Mouse (Mus musculus): Measurements from ENCODE around the gene Rbbp7.
"Not testable (repeated sequence)": the region's sequence is repeated elsewhere in the genome, so short reads cannot be mapped to it uniquely, and the experiment has no call there.

Rbbp7 gene

GRCm38 (mm10) chrX:162760115-162760942 lies at the start of gene Rbbp7:
Gene Rbbp7, plus strand, starts transcription at chrX:162760402.
- in situ Hi-C loops (cut with MboI, MseI), result no loop called here

- in situ Hi-C loops (cut with MboI, MseI), result no loop called here
Observed at GRCm38 (mm10) chrX:162717837-162718236, 42.4 kb upstream of the Rbbp7 start.

GRCm38 (mm10) chrX:162719615-162720014 lies 40.6 kb upstream of the Rbbp7 start:
- in situ Hi-C loops (cut with MboI, MseI), result no loop called here

- in situ Hi-C loops (cut with MboI, MseI), result no loop called here
Observed at GRCm38 (mm10) chrX:162727367-162727777, 32.8 kb upstream of the Rbbp7 start.

GRCm38 (mm10) chrX:162727795-162728194 lies 32.4 kb upstream of the Rbbp7 start:
- in situ Hi-C loops (cut with MboI, MseI), result no loop called here

GRCm38 (mm10) chrX:162728228-162728627 lies 32.0 kb upstream of the Rbbp7 start:
- in situ Hi-C loops (cut with MboI, MseI), result no loop called here

GRCm38 (mm10) chrX:162730031-162730430 lies 30.2 kb upstream of the Rbbp7 start:
- in situ Hi-C loops (cut with MboI, MseI), result no loop called here

- in situ Hi-C loops (cut with MboI, MseI), result no loop called here
Observed at GRCm38 (mm10) chrX:162734997-162735929, 24.9 kb upstream of the Rbbp7 start.

GRCm38 (mm10) chrX:162736140-162736659 lies 24.0 kb upstream of the Rbbp7 start:
- in situ Hi-C loops (cut with MboI, MseI), result no loop called here

- in situ Hi-C loops (cut with MboI, MseI), result no loop called here
Observed at GRCm38 (mm10) chrX:162748696-162749420, 11.3 kb upstream of the Rbbp7 start.

GRCm38 (mm10) chrX:162752418-162752817 lies 7.8 kb upstream of the Rbbp7 start:
- in situ Hi-C loops (cut with MboI, MseI), result no loop called here

GRCm38 (mm10) chrX:162754314-162754713 lies 5.9 kb upstream of the Rbbp7 start:
- in situ Hi-C loops (cut with MboI, MseI), result no loop called here

GRCm38 (mm10) chrX:162756058-162756457 lies 4.1 kb upstream of the Rbbp7 start:
- in situ Hi-C loops (cut with MboI, MseI), result no loop called here

GRCm38 (mm10) chrX:162759251-162760114 lies 719 bp upstream of the Rbbp7 start:
- in situ Hi-C loops (cut with MboI, MseI), result no loop called here

- in situ Hi-C loops (cut with MboI, MseI), result no loop called here
Observed at GRCm38 (mm10) chrX:162760958-162761515, 835 bp downstream of the Rbbp7 start.

- in situ Hi-C loops (cut with MboI, MseI), result no loop called here
Observed at GRCm38 (mm10) chrX:162761716-162762395, 1.7 kb downstream of the Rbbp7 start.

- in situ Hi-C loops (cut with MboI, MseI), result no loop called here
Observed at GRCm38 (mm10) chrX:162770726-162771125, 10.5 kb downstream of the Rbbp7 start.

GRCm38 (mm10) chrX:162788372-162788771 lies 28.2 kb downstream of the Rbbp7 start:
- in situ Hi-C loops (cut with MboI, MseI), result no loop called here

GRCm38 (mm10) chrX:162791392-162791791 lies 31.2 kb downstream of the Rbbp7 start:
- in situ Hi-C loops (cut with MboI, MseI), result not testable (repeated sequence)

- in situ Hi-C loops (cut with MboI, MseI), result no loop called here
Observed at GRCm38 (mm10) chrX:162800371-162800770, 40.2 kb downstream of the Rbbp7 start.

Data from regulatory T cell (primary cell).